Mouse (Mus musculus) Patski (cell line): ENCODE results near the gene Itga2. TPM values are rescaled to one million over a fixed set of nuclear protein-coding genes. Genes with fewer than 3 reads are reported as not detected.

Experiments used
- ATAC-seq: fragments of 100-300 bp; one replicate; pipeline ENCODE4 v1.8.0; 2021
- CTCF ChIA-PET: fragments of 350-600 bp; sonication (Branson Sonifier 250); formaldehyde crosslinking; loops from one replicate; lab custom pipeline; 2022; ENCODE audit warnings: inconsistent platforms; lab: Charles Lee
- POLR2A ChIA-PET: fragments of 350-600 bp; sonication (Branson Sonifier 250); formaldehyde crosslinking; loops from one replicate; lab custom pipeline; 2022; ENCODE audit warnings: antibody characterized with exemption, inconsistent platforms; lab: Charles Lee
- DNase-seq: peaks from one replicate; pipeline ENCODE4 v3.0.0-alpha.2; 2011; ENCODE audit warnings: low read depth, low spot score
- H3K27me3 ChIP-seq: fragments of 371-371 bp; one replicate; pipeline ENCODE4 v1.5.1; 2021
- CTCF ChIP-seq: fragments of 100-300 bp; IDR thresholded peaks from one replicate; pipeline ENCODE4 v1.5.1; 2021
- in situ Hi-C: fragments of 300-500 bp; cut with MboI; formaldehyde crosslinking; loops from 3 replicates; pipeline ENCODE4 v1.11.1; 2018; ENCODE audit warnings: low pct_unique_long_range_greater_than_20kb, mixed read lengths
- polyA plus RNA-seq: library from polyadenylated mRNA; unstranded; gene quantifications from one replicate; pipeline ENCODE4 v1.2.3, GENCODE M21; 2021

Itga2 gene
- 0.40 TPM for polyA plus RNA-seq

DNA sequence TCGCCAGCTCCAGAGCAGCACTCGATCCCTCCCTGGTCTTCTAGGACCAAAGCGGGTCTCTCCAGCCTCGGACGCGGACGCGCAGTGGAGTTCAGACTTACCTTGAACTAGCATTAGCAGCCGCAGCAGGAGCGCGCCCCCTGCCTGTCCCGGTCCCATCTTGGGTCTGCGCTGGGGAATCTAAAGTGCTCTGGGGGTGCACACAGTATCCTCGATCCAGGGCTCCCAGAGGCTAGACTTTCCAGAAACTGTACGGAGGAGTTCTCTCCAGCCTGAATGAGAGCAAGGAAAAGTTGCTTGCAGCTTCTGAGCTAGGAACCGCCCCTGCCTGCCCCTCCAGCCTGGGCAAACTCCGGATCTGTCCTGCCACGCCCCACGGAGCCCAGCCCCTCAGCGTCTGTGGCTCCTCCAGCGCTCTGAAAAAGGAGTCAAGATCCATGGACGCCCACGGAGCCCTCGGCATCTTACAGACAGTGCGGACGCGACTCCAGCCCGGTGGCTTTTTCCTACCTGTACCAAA, at the start of gene Itga2:
Itga2 (minus strand) TSS at position 326 of the 520 bp plus-strand sequence.
- ChIA-PET CTCF (interaction anchor here (0.9 to 1.2 kb wide), 2 partner anchors 14 to 54 kb away, joined by 3 read pairs; no protein-coding TSS in a partner anchor), POLR2A (no interaction called here)
- in situ Hi-C loops, result no loop called here
- no peaks in the 10 kb centered on the region for H3K27me3 ChIP-seq
- peak; percentile 42 for ATAC-seq
- peak; percentile 48 for TF ChIP-seq CTCF
- no peak for DNase-seq

DNA sequence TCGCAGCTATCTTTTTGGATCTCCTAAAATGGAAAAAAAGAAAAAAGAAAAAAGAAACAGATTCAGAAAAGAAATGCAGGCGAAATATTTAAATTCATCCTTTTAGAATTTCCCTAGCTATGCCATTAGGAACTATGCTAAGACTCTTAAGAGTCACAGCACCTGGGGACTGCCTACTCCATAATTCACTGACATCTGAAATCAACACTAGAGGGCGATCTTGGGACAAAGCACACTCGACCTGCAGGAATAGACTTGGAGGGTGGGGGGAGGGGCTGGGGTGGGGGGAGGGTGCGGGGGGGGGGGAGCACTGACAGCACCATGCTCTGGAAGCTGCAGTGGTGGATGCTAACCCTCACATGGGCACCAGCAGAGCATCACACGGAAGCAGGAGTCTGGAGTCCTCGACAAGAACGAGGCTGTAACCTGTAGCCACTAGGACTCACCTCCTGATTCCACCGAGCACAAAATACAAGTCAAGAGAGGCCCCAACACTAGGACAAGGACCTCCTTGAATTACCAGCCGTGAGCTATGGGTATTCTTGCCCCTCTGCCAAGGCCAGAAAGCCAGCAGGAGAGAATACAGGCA, 49.0 kb upstream of the Itga2 start:
- DNase-seq (no peak), ATAC-seq (no peak)
- TF ChIP-seq CTCF, result peak; percentile 49
- CTCF ChIA-PET, result interaction anchor here (0.6 to 2.1 kb wide), 8 partner anchors 9 to 239 kb away, joined by 3 to 6 read pairs (median 4); no protein-coding TSS in a partner anchor
- no peaks in the 10 kb centered on the region for H3K27me3 ChIP-seq
- in situ Hi-C loops, result loop anchor here (10.0 kb wide), 1 partner anchor 1734 kb away; no protein-coding TSS in a partner anchor
- POLR2A ChIA-PET, result no interaction called here

DNA sequence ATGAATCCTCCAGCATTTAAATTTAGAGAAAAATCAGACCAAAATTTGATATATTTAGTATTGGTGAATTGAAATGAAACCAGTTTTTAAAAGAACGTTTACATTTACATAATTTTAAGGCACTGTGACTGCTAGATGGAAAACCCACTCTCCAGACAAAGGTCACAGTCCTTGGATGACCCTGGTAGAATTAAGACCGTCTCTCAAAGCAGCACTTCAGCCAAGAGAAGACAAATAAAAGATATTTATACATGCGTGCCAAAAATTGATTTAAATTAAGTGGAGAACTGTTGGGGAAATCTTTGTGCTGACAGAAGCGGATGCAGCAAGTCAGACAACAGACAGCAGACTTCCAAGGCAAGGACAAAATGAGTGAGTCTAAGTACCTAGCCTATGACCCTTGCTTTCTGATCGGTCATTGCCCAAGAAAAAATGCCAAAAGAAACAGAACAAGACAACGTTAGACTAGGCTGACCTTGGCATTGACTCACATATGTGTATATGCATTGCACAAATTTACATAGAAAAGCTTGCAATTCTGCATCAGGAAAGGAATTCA, 42.7 kb upstream of the Itga2 start:
- in situ Hi-C loops, result no loop called here
- no peaks in the 10 kb centered on the region for H3K27me3 ChIP-seq
- no peak for ATAC-seq
- ChIA-PET CTCF (no interaction called here), POLR2A (no interaction called here)
- DNase-seq, result no peak
- no peak for TF ChIP-seq CTCF

DNA sequence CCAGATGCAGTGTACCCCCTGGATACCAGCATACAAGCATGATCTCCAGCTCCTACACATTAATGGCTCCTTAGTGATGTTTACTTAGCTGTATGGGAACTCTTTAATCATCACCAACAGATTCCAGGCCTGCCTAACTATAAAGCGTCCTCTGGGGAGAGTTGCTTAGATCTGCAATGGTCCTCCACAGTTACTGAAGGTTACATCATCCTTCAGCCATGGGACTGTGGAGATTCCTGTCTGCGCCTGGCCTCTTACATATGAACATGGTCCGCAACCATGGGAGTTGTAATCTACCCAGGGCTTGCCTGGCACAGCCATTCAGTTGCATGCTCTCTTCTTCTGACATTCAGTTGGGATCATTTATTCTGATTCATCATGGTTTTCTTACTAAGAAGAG, 40.0 kb upstream of the Itga2 start:
- CTCF ChIA-PET, result interaction anchor here (0.7 to 1.5 kb wide), 2 partner anchors 9 to 141 kb away, joined by 3 to 4 read pairs; no protein-coding TSS in a partner anchor
- in situ Hi-C loops, result no loop called here
- no peaks in the 10 kb centered on the region for H3K27me3 ChIP-seq
- no peak for TF ChIP-seq CTCF
- no peak for ATAC-seq
- POLR2A ChIA-PET, result no interaction called here
- DNase-seq, result no peak

DNA sequence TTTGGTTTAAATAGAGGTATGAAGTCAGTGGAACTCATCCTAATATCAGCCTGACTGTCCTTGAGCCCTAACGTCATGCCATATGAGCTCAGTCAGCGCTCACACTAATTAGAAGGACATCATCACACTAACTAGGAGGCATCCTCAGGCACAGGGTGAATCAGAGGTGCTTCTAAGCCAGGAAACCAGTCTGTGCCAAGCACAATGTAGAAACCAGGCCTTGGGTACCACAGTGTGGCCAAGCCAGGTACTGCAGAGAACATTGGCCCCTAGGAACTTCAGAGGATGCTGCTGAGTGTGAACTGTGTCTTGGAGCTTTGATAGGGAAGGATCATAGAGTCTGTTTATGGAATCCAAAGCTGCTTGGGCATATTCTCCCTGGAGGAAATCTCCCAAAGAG, 32.3 kb upstream of the Itga2 start:
- DNase-seq, result no peak
- in situ Hi-C loops, result no loop called here
- TF ChIP-seq CTCF, result peak; percentile 90
- H3K27me3 ChIP-seq, result no peaks in the 10 kb centered on the region
- CTCF ChIA-PET, result interaction anchor here (0.8 to 1.6 kb wide), 15 partner anchors 10 to 149 kb away, joined by 3 to 21 read pairs (median 4); no protein-coding TSS in a partner anchor
- ATAC-seq, result peak; percentile 96
- POLR2A ChIA-PET, result interaction anchor here (0.7 kb wide), 1 partner anchor 133 kb away, joined by 3 read pairs; no protein-coding TSS in a partner anchor

DNA sequence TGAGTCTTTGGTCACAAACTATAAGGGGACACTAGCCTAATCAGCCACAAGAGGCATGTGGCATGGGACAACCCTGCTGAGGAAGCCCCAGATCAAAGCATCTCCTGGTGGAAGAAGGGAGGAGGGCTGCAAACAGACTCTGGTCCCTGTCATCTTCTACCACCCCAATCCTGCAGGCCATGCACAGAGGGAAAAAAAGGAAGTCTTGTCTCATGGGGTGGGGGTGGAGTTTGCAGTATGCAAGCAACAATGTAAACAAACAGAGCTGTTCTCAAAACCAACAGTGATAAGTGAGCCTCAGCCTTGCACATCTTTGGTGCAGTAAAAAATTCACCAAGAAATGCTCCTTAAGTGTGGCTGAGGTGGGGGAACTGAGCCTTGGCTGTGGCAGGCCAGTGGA, 22.6 kb upstream of the Itga2 start:
- ATAC-seq, result no peak
- DNase-seq, result no peak
- CTCF ChIA-PET, result interaction anchor here (1.0 to 1.9 kb wide), 3 partner anchors 9 to 124 kb away, joined by 4 to 5 read pairs (median 4); no protein-coding TSS in a partner anchor
- no peak for TF ChIP-seq CTCF
- POLR2A ChIA-PET, result no interaction called here
- H3K27me3 ChIP-seq, result no peaks in the 10 kb centered on the region
- in situ Hi-C loops, result no loop called here

DNA sequence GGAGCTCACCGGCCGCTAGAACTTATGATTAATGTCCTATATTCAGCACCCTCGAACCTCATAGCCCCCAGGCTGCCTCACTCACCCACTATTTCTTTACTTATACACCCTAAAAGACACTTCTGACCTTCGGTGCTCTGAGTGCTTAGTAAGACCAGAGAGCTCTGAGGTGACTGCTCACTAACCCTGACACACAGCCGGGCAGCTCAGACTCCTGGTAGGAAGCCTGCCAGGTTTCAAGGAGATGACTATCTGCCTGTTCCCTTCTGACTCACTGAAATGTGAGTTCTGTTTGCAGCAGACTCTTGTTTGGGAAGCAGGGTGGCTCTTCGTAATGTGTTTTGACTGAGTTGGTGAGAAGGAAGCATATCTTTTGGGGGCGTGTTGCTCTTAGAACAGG, 1.6 kb upstream of the Itga2 start:
- TF ChIP-seq CTCF, result no peak
- H3K27me3 ChIP-seq, result no peaks in the 10 kb centered on the region
- ChIA-PET CTCF (interaction anchor here (1.2 to 1.3 kb wide), 3 partner anchors 31 to 66 kb away, joined by 3 to 5 read pairs (median 4); no protein-coding TSS in a partner anchor), POLR2A (no interaction called here)
- DNase-seq (peak; percentile 33), ATAC-seq (peak; percentile 51)
- in situ Hi-C loops, result no loop called here

DNA sequence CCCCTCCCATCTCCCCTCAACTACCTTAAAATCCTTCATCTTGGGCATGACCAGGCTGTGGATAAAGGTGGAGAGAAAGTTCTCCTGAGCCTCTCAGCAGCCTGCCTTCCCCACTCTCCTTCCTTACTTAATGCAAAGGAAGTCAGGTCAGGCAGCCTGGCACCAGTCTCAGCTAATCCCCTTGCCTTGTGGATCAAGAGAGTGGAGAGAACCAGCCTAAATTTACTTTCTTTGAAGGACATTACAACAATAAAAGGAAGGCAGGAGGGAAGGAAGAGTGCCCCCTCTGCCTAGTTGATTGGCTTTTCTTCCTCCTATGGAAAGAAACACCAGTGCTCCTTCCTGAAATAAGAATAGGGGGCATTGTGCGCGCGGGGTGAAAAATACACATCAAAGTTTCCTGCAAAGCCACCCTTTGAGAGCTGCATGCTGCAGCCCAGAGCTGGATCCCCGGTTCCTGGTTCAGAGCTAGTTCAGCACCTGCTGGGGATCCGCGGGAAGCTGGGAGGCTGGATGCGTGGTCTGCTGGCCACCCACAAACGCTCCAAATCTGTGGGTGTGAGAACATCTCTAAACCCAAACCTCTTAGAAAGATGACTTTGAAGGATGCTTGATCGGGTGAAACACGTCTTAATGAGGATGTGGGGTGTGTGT, 777 bp downstream of the Itga2 start:
- ChIA-PET CTCF (interaction anchor here (0.9 to 1.2 kb wide), 2 partner anchors 13 to 54 kb away, joined by 3 read pairs; no protein-coding TSS in a partner anchor), POLR2A (interaction anchor here (0.6 to 0.7 kb wide), 2 partner anchors 19 to 793 kb away, joined by 4 to 5 read pairs; no protein-coding TSS in a partner anchor)

DNA sequence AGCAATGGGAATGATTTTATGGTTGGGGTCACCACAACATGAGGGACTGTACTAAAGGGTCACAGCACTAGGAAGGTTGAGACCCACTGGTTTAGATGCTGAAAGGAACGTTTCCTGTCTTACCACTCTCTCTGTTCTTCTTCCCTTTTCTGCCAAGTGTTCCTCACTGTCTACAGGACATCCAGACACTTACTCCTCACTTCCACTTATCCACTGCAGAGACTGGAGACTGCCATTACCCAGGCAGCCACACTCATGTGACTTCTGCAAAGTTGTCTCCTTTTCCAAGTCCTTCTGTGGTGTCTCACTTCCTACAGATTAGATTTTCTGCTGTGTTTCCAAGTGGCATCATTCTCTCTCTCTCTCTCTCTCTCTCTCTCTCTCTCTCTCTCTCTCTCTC, 7.1 kb downstream of the Itga2 start:
- TF ChIP-seq CTCF, result no peak
- ATAC-seq (no peak), DNase-seq (no peak)
- no peaks in the 10 kb centered on the region for H3K27me3 ChIP-seq
- ChIA-PET CTCF (interaction anchor here (1.5 kb wide), 1 partner anchor 74 kb away, joined by 3 read pairs; no protein-coding TSS in a partner anchor), POLR2A (no interaction called here)
- in situ Hi-C loops, result no loop called here

More for the DNA sequence above, 777 bp downstream of the Itga2 start:
- no peak for TF ChIP-seq CTCF
- H3K27me3 ChIP-seq, result no peaks in the 10 kb centered on the region
- no peak for ATAC-seq
- no peak for DNase-seq
- in situ Hi-C loops, result no loop called here

DNA sequence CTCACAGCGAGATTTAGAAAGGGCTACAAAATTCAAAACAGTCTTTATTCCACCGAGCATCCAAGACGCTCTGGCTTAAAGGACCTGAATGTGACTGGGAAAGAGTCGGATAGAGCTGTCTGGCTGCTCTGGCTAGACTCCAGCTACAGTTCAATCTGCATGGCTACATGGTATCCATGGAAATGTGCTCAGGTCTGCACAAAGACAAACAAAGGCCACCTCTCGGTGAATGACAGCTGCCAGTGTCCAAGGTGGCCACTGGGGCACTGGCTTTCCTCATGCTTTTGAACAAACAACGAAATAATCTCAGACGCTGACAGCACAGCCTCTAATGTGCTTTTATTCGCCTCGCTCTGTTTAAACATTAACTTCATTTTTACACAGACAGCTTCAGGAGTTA, 8.6 kb downstream of the Itga2 start:
- in situ Hi-C loops, result no loop called here
- CTCF ChIA-PET, result interaction anchor here (1.5 kb wide), 1 partner anchor 73 kb away, joined by 3 read pairs; no protein-coding TSS in a partner anchor
- H3K27me3 ChIP-seq, result no peaks in the 10 kb centered on the region
- no peak for TF ChIP-seq CTCF
- POLR2A ChIA-PET, result no interaction called here
- no peak for ATAC-seq
- no peak for DNase-seq
